Mouse (Mus musculus): ENCODE data around the gene Lingo3.

Gene Lingo3

GRCm38 (mm10) chr10:80843931-80844547, at the start of gene Lingo3:
Gene Lingo3 (minus strand): TSS chr10:80844039.
- DNase-seq = peak; percentile 67

DNA sequence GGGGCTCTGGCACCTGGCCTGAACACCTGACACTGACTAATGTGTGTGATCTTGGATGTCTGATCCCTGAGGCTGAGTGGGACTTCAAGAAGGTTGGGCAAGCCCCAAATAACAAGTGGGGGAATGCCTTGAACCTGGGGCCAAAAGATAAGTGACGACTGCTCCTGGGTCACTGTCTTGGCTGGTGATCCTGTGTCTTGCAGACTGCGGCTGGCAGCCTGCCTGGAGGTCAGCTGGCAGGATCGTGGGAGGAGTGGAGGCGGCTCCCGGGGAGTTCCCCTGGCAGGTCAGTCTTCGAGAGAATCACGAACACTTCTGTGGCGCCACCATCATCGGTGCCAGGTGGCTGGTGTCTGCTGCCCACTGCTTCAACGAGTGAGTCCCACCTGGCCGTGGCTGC, 43.3 kb upstream of the Lingo3 start:
- no peak for DNase-seq

- DNase-seq = peak; percentile 53
Measured at GRCm38 (mm10) chr10:80881301-80881700, 37.5 kb upstream of the Lingo3 start.

DNA sequence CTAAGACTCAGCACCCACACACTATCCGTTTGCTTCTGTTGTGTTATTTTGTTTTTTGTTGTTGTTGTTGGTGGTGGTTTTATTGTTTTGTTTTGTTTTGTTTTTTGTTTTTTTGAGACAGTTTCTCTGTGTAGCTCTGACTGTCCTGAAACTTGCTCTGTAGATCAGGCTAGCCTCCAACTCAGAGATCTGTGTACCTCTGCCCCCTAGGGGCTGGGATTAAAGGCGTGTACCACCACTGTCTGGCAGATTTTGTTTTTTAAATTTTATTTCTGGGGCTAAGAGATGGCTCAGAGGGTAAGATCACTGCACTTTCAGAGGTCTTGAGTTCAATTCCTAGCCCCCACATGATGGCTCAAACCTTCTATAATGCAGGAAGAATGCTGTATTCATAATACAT, 37.1 kb upstream of the Lingo3 start:
- no peak for DNase-seq

GRCm38 (mm10) chr10:80880131-80880641, 36.3 kb upstream of the Lingo3 start:
- DNase-seq = peak; percentile 74

DNA sequence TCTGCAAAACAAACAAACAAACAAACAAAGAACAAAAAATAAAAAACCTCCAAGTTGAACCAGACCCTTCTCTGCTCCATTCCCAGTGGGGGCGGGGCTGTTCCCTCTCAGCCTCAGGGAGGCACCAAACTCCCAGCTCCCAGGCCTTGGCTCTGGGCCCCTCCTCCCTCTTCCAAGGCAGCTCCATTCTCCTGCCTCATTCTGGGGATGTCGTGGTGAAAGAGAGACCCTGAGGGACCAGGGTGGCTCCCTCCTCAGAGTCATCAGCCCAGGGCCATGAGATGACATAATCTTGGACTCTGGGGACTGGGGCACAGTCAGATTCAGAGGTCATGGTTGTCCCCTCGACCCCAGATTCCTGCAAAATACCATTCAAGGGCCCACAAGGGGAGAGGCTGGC, 32.8 kb upstream of the Lingo3 start:
- DNase-seq = no peak

GRCm38 (mm10) chr10:80876028-80876427, 32.2 kb upstream of the Lingo3 start:
- DNase-seq = peak; percentile 55

DNA sequence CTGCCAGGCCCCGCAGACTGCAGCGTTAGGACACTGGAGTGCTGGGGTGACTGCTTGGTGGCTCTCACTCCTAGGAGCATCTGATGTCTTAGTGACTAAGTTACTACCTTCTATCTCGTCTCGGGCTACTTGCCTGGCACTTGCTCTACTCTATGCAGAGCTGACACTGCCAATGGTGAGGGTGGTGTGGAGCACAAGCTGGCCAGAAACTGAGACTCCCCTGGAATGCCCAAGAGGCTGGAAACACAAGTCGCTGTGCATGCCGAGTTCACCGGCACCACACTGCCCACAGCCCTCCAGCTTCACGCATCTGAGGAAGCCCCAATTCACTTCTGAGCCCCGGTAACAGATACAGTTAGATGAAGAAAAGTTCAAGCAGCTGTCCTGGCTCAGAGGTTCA, 30.2 kb upstream of the Lingo3 start:
- DNase-seq = no peak

DNA sequence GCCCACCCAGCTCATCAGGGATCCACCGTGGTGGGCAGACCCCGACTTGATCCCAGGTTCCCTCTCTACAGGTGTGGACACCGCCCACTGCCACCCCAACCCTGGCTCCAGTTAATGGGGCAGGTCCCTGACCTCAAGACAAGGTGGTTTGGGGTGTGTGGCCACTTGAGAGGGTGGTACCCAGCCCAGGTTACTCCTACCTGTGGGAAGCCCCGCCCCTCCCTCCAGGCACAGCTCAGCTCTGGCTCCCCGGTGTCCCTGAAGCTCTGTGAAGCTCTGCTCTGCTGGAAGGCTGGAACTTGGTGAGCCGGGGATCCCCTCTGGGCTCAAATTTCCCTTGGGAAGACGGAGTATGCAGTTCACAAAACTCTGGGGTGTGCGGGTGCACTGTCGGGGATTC, 27.7 kb upstream of the Lingo3 start, which contains the start of gene Tmprss9:
Gene Tmprss9 (plus strand): TSS at position 268 of the 400 bp plus-strand sequence.
- no peak for DNase-seq

- DNase-seq = no peak
Measured at GRCm38 (mm10) chr10:80870993-80871392, 27.2 kb upstream of the Lingo3 start.

GRCm38 (mm10) chr10:80864446-80864845, 20.6 kb upstream of the Lingo3 start:
- DNase-seq = no peak

GRCm38 (mm10) chr10:80862305-80862704, 18.5 kb upstream of the Lingo3 start:
- DNase-seq = no peak

DNA sequence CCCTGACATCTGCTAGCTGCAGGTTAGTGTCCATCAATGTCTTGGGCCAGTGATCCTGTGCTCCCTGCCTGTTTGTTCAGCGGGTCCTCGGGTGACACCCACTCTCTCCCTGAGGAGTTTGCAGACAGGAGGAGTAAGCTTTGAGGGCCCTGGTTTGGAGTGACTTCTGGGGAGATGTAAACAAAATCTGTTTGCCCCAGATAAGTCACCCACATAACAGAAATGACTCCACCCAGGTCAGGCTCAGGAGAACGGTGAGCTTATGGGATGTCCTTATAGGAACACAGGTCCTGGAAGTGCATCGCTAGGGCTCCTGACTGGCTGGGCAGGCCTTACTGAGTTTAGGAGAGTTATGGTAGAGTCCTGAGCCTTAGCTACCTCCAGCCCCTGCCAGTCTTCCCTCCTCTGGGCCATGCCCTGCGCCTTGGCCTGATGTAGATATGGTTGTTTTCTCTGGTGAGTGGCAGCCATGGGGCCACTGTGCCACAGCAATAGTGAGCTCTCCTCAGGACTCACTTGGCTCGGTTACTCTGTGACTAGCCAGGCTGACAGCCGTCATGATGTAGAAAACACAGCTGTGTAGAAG, 14.6 kb upstream of the Lingo3 start:
- DNase-seq = no peak

GRCm38 (mm10) chr10:80857848-80858247, 14.0 kb upstream of the Lingo3 start:
- DNase-seq = no peak

DNA sequence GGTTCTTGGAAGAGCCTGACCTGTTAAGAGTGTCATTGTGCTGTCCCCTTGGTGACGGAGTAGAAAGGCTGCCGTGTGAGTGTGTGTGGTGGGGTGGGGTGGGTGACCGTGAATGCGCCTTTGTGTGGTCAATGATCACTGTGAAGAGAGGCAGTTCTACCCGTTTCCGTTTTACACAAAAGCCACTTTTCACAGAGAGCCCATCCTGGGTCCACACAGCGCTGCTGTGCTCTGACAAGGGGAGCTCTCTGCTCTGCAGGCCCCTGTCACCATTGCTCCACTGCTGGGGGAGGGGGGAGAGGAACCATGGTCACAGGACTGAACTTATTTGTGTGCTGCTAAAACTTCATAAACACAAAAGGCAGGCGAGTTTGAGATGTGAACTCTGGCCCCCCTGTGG, 13.5 kb upstream of the Lingo3 start:
- DNase-seq = no peak

DNA sequence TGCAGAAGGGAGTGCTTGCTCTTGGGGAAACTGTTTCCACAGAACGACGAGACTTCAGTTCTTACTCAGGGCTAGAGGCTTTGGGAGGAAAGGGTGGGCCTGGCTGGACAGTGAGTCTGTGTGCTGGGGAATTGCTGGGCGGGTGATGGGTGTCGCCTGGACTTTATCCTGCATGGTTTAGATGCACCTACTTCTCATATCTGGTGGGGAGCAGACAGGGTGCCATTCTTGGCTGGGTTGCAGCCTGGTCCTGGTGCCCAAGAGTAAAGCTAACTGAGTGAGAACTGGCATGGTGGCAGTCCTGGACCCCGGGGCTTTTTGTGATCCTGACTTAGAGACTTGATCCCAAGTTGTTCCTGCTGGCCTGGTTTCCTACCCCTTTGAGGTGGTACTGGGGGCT, 13.1 kb upstream of the Lingo3 start:
- no peak for DNase-seq

GRCm38 (mm10) chr10:80856267-80856666, 12.4 kb upstream of the Lingo3 start:
- DNase-seq = no peak

DNA sequence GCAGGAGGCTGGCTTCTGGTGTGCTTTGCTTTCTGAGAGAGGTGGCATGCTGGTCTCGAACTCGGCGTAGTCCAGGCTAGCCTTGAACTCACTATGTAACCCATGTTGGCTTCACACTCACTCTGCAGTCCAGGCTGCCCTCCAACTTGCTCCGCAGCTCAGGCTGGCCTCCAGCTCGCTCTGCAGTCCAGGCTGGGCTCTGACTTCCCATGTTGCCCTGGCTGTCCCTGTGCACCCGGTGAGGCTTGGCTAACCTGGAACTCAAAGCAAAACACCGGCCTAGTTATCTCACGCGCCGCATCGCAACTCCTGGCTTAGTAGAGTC, 11.9 kb upstream of the Lingo3 start:
- DNase-seq = no peak

GRCm38 (mm10) chr10:80854913-80855748, 11.3 kb upstream of the Lingo3 start, which contains the start of the genes Lsm7 and Sppl2b:
Gene Lsm7 (minus strand): TSS chr10:80855209.
Gene Sppl2b (plus strand): TSS chr10:80855275.
- DNase-seq = peak; percentile 97

GRCm38 (mm10) chr10:80848571-80848970, 4.7 kb upstream of the Lingo3 start:
- peak; percentile 67 for DNase-seq

GRCm38 (mm10) chr10:80845732-80846131, 1.9 kb upstream of the Lingo3 start:
- no peak for DNase-seq

GRCm38 (mm10) chr10:80845055-80845693, 1.3 kb upstream of the Lingo3 start:
- no peak for DNase-seq
